ENCODE assay signal across 8 mouse cellular contexts in the genomic region with DNA sequence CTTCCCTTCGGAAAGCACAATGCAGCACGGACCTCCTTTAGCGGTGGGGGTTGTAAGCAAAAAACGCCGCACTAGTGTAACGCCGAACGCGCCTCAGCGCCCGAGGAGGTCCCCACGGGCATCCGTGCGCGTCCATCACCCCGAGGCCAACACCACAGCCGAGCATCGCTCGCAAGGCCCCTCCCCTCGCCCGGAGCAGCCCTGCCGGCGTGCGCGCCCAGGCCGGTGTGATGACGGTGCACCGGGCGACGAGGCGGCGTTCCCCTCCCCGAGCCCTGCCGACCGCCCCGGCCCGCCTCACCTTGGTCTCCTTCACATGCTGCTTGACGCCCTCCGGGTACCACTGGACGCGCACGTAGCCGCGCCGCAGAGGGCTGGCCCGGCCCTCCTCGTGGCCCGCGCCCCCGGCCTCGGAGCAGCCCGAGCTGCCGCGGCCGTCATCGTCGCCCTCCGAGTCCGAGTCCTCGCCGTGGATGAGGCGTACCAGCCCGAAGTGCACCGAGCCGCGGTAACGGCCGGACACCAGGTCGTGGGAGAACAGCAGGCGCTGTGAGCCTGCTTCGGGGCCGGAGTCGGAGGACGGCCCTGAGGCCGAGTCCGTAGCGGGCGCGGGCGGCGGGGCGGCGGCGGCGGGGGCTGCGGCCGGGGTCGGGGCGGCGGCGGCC. TPM values are rescaled to one million over a fixed set of nuclear protein-coding genes. Genes with fewer than 3 reads are reported as not detected.
A peak's percentile ranks its signal among the peaks of the same experiment; 100 is the strongest.
DNase-seq lines count a peak whose midpoint lies in the region; ATAC-seq and TF ChIP-seq lines count a peak whose summit lies in the region.

No protein-coding gene starts in this region.

- peaks cover 2% of the 10 kb centered on the region; the same call in 1 of the 2 replicates for H3K79me2 ChIP-seq in heart, adult 2 months (replicated peaks; ENCODE audit: control insufficient read depth, insufficient read depth, low read length)

- TF ChIP-seq POLR2A in heart, adult 2 months (IDR thresholded peaks at IDR 0.05; ENCODE audit: insufficient read depth, low read depth, low read length), result no peak
- TF ChIP-seq POLR2A in limb, embryonic 14.5 days (IDR thresholded peaks at IDR 0.05; ENCODE audit: borderline replicate concordance, extremely low read depth, insufficient read depth, insufficient read length), result no peak

- peak overlapping the region; percentile 73 for H3K27ac ChIP-seq in heart, adult 2 months
- H3K27ac ChIP-seq in limb, embryonic 14.5 days (replicated peaks; ENCODE audit: low read depth, low read length), result peak overlapping the region; percentile 88
- H3K27ac ChIP-seq in midbrain, embryonic 13.5 days, result peak overlapping the region; percentile 95

- peak overlapping the region; percentile 94 for H3K9ac ChIP-seq in heart, adult 2 months (ENCODE audit: low read depth, low read length)
- H3K9ac ChIP-seq in limb, embryonic 14.5 days (ENCODE audit: low read depth, low read length, severe bottlenecking), result peak overlapping the region; percentile 88
- H3K9ac ChIP-seq in midbrain, embryonic 13.5 days (replicated peaks), result peak overlapping the region; percentile 94

- H3K4me3 ChIP-seq in heart, adult 2 months, result peak overlapping the region; percentile 92
- peak overlapping the region; percentile 92 for H3K4me3 ChIP-seq in limb, embryonic 14.5 days (replicated peaks; ENCODE audit: low read length)
- H3K4me3 ChIP-seq in midbrain, embryonic 13.5 days (replicated peaks), result peak overlapping the region; percentile 95

- TF ChIP-seq EP300 in heart, adult 2 months (IDR thresholded peaks at IDR 0.05; ENCODE audit: insufficient read depth, low read depth, low read length), result no peak

- no peak for TF ChIP-seq CTCF in heart, adult 2 months (IDR thresholded peaks at IDR 0.05)

- intact Hi-C loops in heart, adult 2 months (cut with DNase I), result no loop called here

- no peaks in the 10 kb centered on the region for H3K27me3 ChIP-seq in heart, adult 2 months (ENCODE audit: control insufficient read depth, insufficient read depth, low read length)
- H3K27me3 ChIP-seq in limb, embryonic 14.5 days (ENCODE audit: control insufficient read depth, insufficient read depth, low read length), result no peaks in the 10 kb centered on the region
- H3K27me3 ChIP-seq in midbrain, embryonic 13.5 days, result no peaks in the 10 kb centered on the region; the same call in 1 of the 2 replicates

- H3K4me2 ChIP-seq in limb, embryonic 14.5 days (replicated peaks; ENCODE audit: low read depth, low read length, severe bottlenecking), result peak overlapping the region; percentile 79
- peak overlapping the region; percentile 74 for H3K4me2 ChIP-seq in midbrain, embryonic 13.5 days (replicated peaks)

- peaks cover 2% of the 10 kb centered on the region for H3K4me1 ChIP-seq in heart, adult 2 months (ENCODE audit: control insufficient read depth, insufficient read depth, low read length)
- H3K4me1 ChIP-seq in limb, embryonic 14.5 days (ENCODE audit: control insufficient read depth, insufficient read depth, low read length), result peaks cover 16% of the 10 kb centered on the region
- H3K4me1 ChIP-seq in midbrain, embryonic 13.5 days (replicated peaks), result peaks cover 40% of the 10 kb centered on the region

- under 1% methylated on average over 88 of the region's 91 CpGs for WGBS in heart, adult 2 months
- WGBS in limb, embryonic 14.5 days, result 1% methylated on average over 72 of the region's 91 CpGs
- under 1% methylated on average over 85 of the region's 91 CpGs for WGBS in midbrain, embryonic 13.5 days

- peak; percentile 70 to 74 for DNase-seq in heart, adult 2 months
- DNase-seq in heart, adult 11 months, result no peak
- peak; percentile 75 for DNase-seq in cerebellum, adult 9-11 months
- no peak for DNase-seq in limb, embryonic 14.5 days (ENCODE audit: low spot score)
- peak; percentile 68 for DNase-seq in spleen, adult 12 weeks (ENCODE audit: low spot score)

- no peaks in the 10 kb centered on the region for H3K9me3 ChIP-seq in limb, embryonic 14.5 days (ENCODE audit: control insufficient read depth, low read length)
- no peaks in the 10 kb centered on the region for H3K9me3 ChIP-seq in midbrain, embryonic 13.5 days

- ATAC-seq in frontal cortex, adult (ENCODE audit: low TSS enrichment), result peak; percentile 62
- peak; percentile 69 for ATAC-seq in inflammation-experienced regulatory T-cells, adult 6 months
- ATAC-seq in limb, embryonic 14.5 days (ENCODE audit: low FRiP score, low read depth), result peak; percentile 64
- peak; percentile 86 for ATAC-seq in midbrain, embryonic 13.5 days

- H3K36me3 ChIP-seq in heart, adult 2 months (ENCODE audit: control insufficient read depth, insufficient read depth, low read length), result no peaks in the 10 kb centered on the region
- no peaks in the 10 kb centered on the region for H3K36me3 ChIP-seq in limb, embryonic 14.5 days (ENCODE audit: control insufficient read depth, insufficient read depth, low read length)
- no peaks in the 10 kb centered on the region; the same call in 1 of the 2 replicates for H3K36me3 ChIP-seq in midbrain, embryonic 13.5 days

RNA-seq across cellular contexts. Expression of gene Ube2o, which starts 0.4 kb away (rescaled TPM):
- total RNA-seq in heart, adult 2 months (2021), result 10 to 100 TPM; 24.8 to 36.3 TPM
- polyA plus RNA-seq in heart, adult 2 months (2012; rRNA removed), result 22.6 and 26.4 TPM in 2 replicates
- 1 to 10 TPM; 1.5 to 2.2 (median 2.0) TPM for polyA plus RNA-seq in inflammation-experienced regulatory T-cells, adult 6 months (2017; shearing (Covaris generic))
- polyA plus RNA-seq in limb, embryonic 14.5 days (2012; rRNA removed), result 29.7 and 33.4 TPM in 2 replicates
- polyA plus RNA-seq in limb, embryonic 14.5 days (2014; fragmentation: Nextera tagmentation; extraction: Ambion mirVana), result 18.7 and 25.5 TPM in 2 replicates
- 12.3 and 12.7 TPM in 2 replicates for polyA plus RNA-seq in midbrain, embryonic 13.5 days (2015; fragmentation: Nextera tagmentation; extraction: Ambion mirVana)

RNA-seq across cellular contexts. Expression of gene Aanat, which starts 5.4 kb away (rescaled TPM):
- total RNA-seq in heart, adult 2 months (2021), result not detected
- polyA plus RNA-seq in heart, adult 2 months (2012; rRNA removed), result not detected in 2 replicates
- not detected for polyA plus RNA-seq in inflammation-experienced regulatory T-cells, adult 6 months (2017; shearing (Covaris generic))
- 0.13 and 0.17 TPM in 2 replicates for polyA plus RNA-seq in limb, embryonic 14.5 days (2012; rRNA removed)
- not detected in 2 replicates for polyA plus RNA-seq in limb, embryonic 14.5 days (2014; fragmentation: Nextera tagmentation; extraction: Ambion mirVana)
- polyA plus RNA-seq in midbrain, embryonic 13.5 days (2015; fragmentation: Nextera tagmentation; extraction: Ambion mirVana), result 0.22 and 0.34 TPM in 2 replicates

RNA-seq across cellular contexts. Expression of gene Rhbdf2, which starts 46.0 kb away (rescaled TPM):
- total RNA-seq in heart, adult 2 months (2021), result 10 to 100 TPM; 10.8 to 11.2 TPM
- polyA plus RNA-seq in heart, adult 2 months (2012; rRNA removed), result 19.2 and 22.3 TPM in 2 replicates
- 1 to 10 TPM; 3.4 to 9.3 (median 3.9) TPM for polyA plus RNA-seq in inflammation-experienced regulatory T-cells, adult 6 months (2017; shearing (Covaris generic))
- polyA plus RNA-seq in limb, embryonic 14.5 days (2012; rRNA removed), result 11.4 and 15.0 TPM in 2 replicates
- 5.0 and 5.5 TPM in 2 replicates for polyA plus RNA-seq in limb, embryonic 14.5 days (2014; fragmentation: Nextera tagmentation; extraction: Ambion mirVana)
- 0.76 and 0.77 TPM in 2 replicates for polyA plus RNA-seq in midbrain, embryonic 13.5 days (2015; fragmentation: Nextera tagmentation; extraction: Ambion mirVana)

RNA-seq across cellular contexts. Expression of gene Sphk1, which starts 50.1 kb away (rescaled TPM):
- total RNA-seq in heart, adult 2 months (2021), result 1 to 10 TPM in 1 of 2 experiments, under 1 TPM in 1; 0.98 to 1.1 TPM
- polyA plus RNA-seq in heart, adult 2 months (2012; rRNA removed), result 3.2 and 3.3 TPM in 2 replicates
- polyA plus RNA-seq in inflammation-experienced regulatory T-cells, adult 6 months (2017; shearing (Covaris generic)), result not detected
- polyA plus RNA-seq in limb, embryonic 14.5 days (2012; rRNA removed), result 3.8 and 4.7 TPM in 2 replicates
- polyA plus RNA-seq in limb, embryonic 14.5 days (2014; fragmentation: Nextera tagmentation; extraction: Ambion mirVana), result 3.2 and 3.4 TPM in 2 replicates
- 3.1 and 3.2 TPM in 2 replicates for polyA plus RNA-seq in midbrain, embryonic 13.5 days (2015; fragmentation: Nextera tagmentation; extraction: Ambion mirVana)

Comparison
In these comparisons a context has a peak if more than half of its experiments do, and no peak if none do; other contexts are left out.
1. DNase-seq: peak in heart, adult 2 months (2 of 2), cerebellum, adult 9-11 months (single experiment) and spleen, adult 12 weeks (single experiment); none in heart, adult 11 months (single experiment) and limb, embryonic 14.5 days (single experiment).
2. Peak in every context shown above with its lines, with median percentiles within 50 percentile points of each other: H3K27ac ChIP-seq, H3K4me3 ChIP-seq, H3K9ac ChIP-seq and ATAC-seq.